Comparison of ENCODE assay signal across 9 mouse cellular contexts in genomic region chr4:124217206-124217605, GRCm38 (mm10).
A peak's percentile ranks its signal among the peaks of the same experiment; 100 is the strongest.
DNase-seq lines count a peak whose midpoint lies in the region; ATAC-seq lines count a peak whose summit lies in the region.
"Had no signal": no experiment of that assay in that cellular context is flagged by ENCODE, and none has a peak within 500 bp of the region (broad histone marks: within the 10 kb centered on the region; RNA-seq: fewer than 3 reads in every experiment).

No protein-coding gene starts in this region.

- H3K27me3 ChIP-seq in limb, embryonic 13.5 days: peaks cover 28% of the 10 kb centered on the region

- H3K4me1 ChIP-seq in limb, embryonic 13.5 days: peaks cover 17% of the 10 kb centered on the region

- no peaks in the 10 kb centered on the region for H3K36me3 ChIP-seq in limb, embryonic 13.5 days
- H3K36me3 ChIP-seq: neural tube, embryonic 13.5 days had no signal

- no peaks in the 10 kb centered on the region for H3K9me3 ChIP-seq in limb, embryonic 13.5 days
- H3K9me3 ChIP-seq: neural tube, embryonic 13.5 days had no signal

- H3K4me2 ChIP-seq in limb, embryonic 13.5 days (replicated peaks): peak overlapping the region; percentile 34
- H3K4me2 ChIP-seq: neural tube, embryonic 13.5 days had no signal

- no peak overlapping the region for H3K27ac ChIP-seq in limb, embryonic 13.5 days
- H3K27ac ChIP-seq: neural tube, embryonic 13.5 days had no signal

- no peak overlapping the region for H3K4me3 ChIP-seq in limb, embryonic 13.5 days
- H3K4me3 ChIP-seq: neural tube, embryonic 13.5 days had no signal

- intact Hi-C loops in heart, postnatal 25 days (cut with DNase I): no loop called here

- WGBS in limb, embryonic 13.5 days: 14% methylated on average over 10 of the region's 10 CpGs

- no peak overlapping the region for H3K9ac ChIP-seq in limb, embryonic 13.5 days
- H3K9ac ChIP-seq: neural tube, embryonic 13.5 days had no signal

- ATAC-seq in limb, embryonic 13.5 days (ENCODE audit: low FRiP score, low read depth): peak; percentile 19; the same call in 1 of the 2 replicates

- peak; percentile 26 for DNase-seq in embryo, embryonic 11 days
- DNase-seq in embryo, embryonic 9.5 days (ENCODE audit: extremely low spot score): no peak
- peak; percentile 56 for DNase-seq in right cerebral cortex, postnatal 14 days
- DNase-seq in right cerebral cortex, adult 18-20 months: no peak
- peak; percentile 36 for DNase-seq in heart, postnatal 25 days (ENCODE audit: low spot score)
- no peak for DNase-seq in T-cell, adult 2 months (ENCODE audit: low spot score)
- no peak for DNase-seq in thymus, postnatal 10 days (ENCODE audit: low spot score in 2 of 2)

Comparison
In these comparisons a context has a peak if more than half of its experiments do, and no peak if none do; other contexts are left out.
1. DNase-seq: peak in embryo, embryonic 11 days (single experiment), right cerebral cortex, postnatal 14 days (single experiment) and heart, postnatal 25 days (single experiment); none in embryo, embryonic 9.5 days (single experiment), right cerebral cortex, adult 18-20 months (single experiment), T-cell, adult 2 months (single experiment) and thymus, postnatal 10 days (0 of 2).